Mouse (Mus musculus) CH12.LX (cell line): Measurements from ENCODE around the gene Tmem274. TPM values are rescaled to one million over a fixed set of nuclear protein-coding genes. Genes with fewer than 3 reads are reported as not detected.

ENCODE experiments used
- DNase-seq: peaks from one replicate; pipeline ENCODE4 v3.0.0-alpha.2; 2013; ENCODE audit errors: extremely low read depth
- H3K27ac ChIP-seq: 2 replicates; pipeline ENCODE4 v1.5.1; 2012; ENCODE audit warnings: low read depth, mild to moderate bottlenecking, control low read depth, moderate library complexity; ENCODE audit not compliant: insufficient read depth
- H3K27me3 ChIP-seq: replicated peaks from 2 replicates; pipeline ENCODE3; 2012; ENCODE audit warnings: inconsistent platforms
- H3K36me3 ChIP-seq, 2 experiments: replicated peaks in 1 of 2; 2 replicates each; pipeline versions ENCODE3 to v1.6.1; 2012; ENCODE audit warnings: inconsistent platforms in 1 of 2, low read length in 1 of 2, mild to moderate bottlenecking in 1 of 2, mixed read lengths in 1 of 2, moderate library complexity in 1 of 2; ENCODE audit not compliant: control insufficient read depth in 1 of 2, insufficient read depth in 1 of 2
- H3K4me1 ChIP-seq, 2 experiments: 2 replicates each; pipeline ENCODE4 v1.6.1; 2012; ENCODE audit warnings: inconsistent platforms in 1 of 2, moderate library complexity in 1 of 2; ENCODE audit not compliant: insufficient read depth in 2 of 2, control insufficient read depth in 1 of 2
- H3K4me2 ChIP-seq: 2 replicates; pipeline ENCODE4 v1.6.1; 2012; ENCODE audit warnings: low read depth, mild to moderate bottlenecking, control low read depth; ENCODE audit not compliant: poor library complexity, insufficient read depth, severe bottlenecking
- H3K4me3 ChIP-seq, 3 experiments: fragments of 150-350 bp in 1 of 3; sonication (generic) in 1 of 3; replicated peaks in 1 of 3; 2 replicates each; pipeline versions ENCODE3 to v1.5.1; 2011 to 2012; ENCODE audit warnings: low read depth in 2 of 3, low read length in 2 of 3, mild to moderate bottlenecking in 2 of 3, moderate library complexity in 2 of 3, control low read depth in 1 of 3, improper control_type of control experiment in 1 of 3, inconsistent platforms in 1 of 3, mixed read lengths in 1 of 3; ENCODE audit not compliant: poor library complexity in 1 of 3
- H3K79me2 ChIP-seq: replicated peaks from 2 replicates; pipeline ENCODE4 v1.6.1; 2012; ENCODE audit warnings: mild to moderate bottlenecking, moderate library complexity; ENCODE audit not compliant: control insufficient read depth, poor library complexity, insufficient read depth, severe bottlenecking; ENCODE audit errors: extremely low read depth
- H3K9ac ChIP-seq: 2 replicates; pipeline ENCODE4 v1.6.1; 2012; ENCODE audit warnings: low read depth, mild to moderate bottlenecking, control low read depth, moderate library complexity; ENCODE audit not compliant: insufficient read depth
- H3K9me3 ChIP-seq: replicated peaks from 2 replicates; pipeline ENCODE3; 2012; ENCODE audit warnings: low read length, inconsistent platforms, mixed read lengths
- BHLHE40 ChIP-seq: IDR thresholded peaks from 2 replicates; pipeline ENCODE4 v1.6.1; 2011; ENCODE audit warnings: mild to moderate bottlenecking, low read depth, low read length, improper control_type of control experiment
- CHD1 ChIP-seq: IDR thresholded peaks from 2 replicates; pipeline ENCODE4 v1.6.1; 2012; ENCODE audit warnings: low read depth, low read length, improper control_type of control experiment, inconsistent platforms
- CHD2 ChIP-seq: IDR thresholded peaks from 2 replicates; pipeline ENCODE4 v1.6.1; 2011; ENCODE audit warnings: low read length, improper control_type of control experiment
- CTCF ChIP-seq, 2 experiments: IDR thresholded peaks in 1 of 2; conservative IDR thresholded peaks in 1 of 2; 2 replicates each; pipeline ENCODE4 v1.5.1; 2011 to 2012; ENCODE audit warnings: low read depth in 2 of 2, low read length in 2 of 2, improper control_type of control experiment in 1 of 2, inconsistent platforms in 1 of 2, mild to moderate bottlenecking in 1 of 2, moderate library complexity in 1 of 2
- E2F4 ChIP-seq: IDR thresholded peaks from 2 replicates; pipeline ENCODE4 v1.6.1; 2011; ENCODE audit warnings: low read depth, low read length, improper control_type of control experiment; ENCODE audit not compliant: insufficient replicate concordance
- EP300 ChIP-seq: IDR thresholded peaks from 2 replicates; pipeline ENCODE4 v1.6.1; 2011; ENCODE audit warnings: low read length, improper control_type of control experiment
- ETS1 ChIP-seq: conservative IDR thresholded peaks from 2 replicates; pipeline ENCODE4 v1.6.1; 2012; ENCODE audit warnings: low read depth, mild to moderate bottlenecking, inconsistent platforms, low read length, improper control_type of control experiment, moderate library complexity
- GABPA ChIP-seq: IDR thresholded peaks from 2 replicates; pipeline ENCODE4 v1.6.1; 2012; ENCODE audit warnings: low read depth, low read length, improper control_type of control experiment, inconsistent platforms; ENCODE audit not compliant: insufficient replicate concordance
- HCFC1 ChIP-seq: IDR thresholded peaks from 2 replicates; pipeline ENCODE4 v1.6.1; 2012; ENCODE audit warnings: low read depth, mild to moderate bottlenecking, inconsistent platforms, low read length, improper control_type of control experiment
- IRF4 ChIP-seq: IDR thresholded peaks from 2 replicates; pipeline ENCODE4 v1.6.1; 2014; ENCODE audit warnings: low read depth, mild to moderate bottlenecking, inconsistent platforms, low read length, improper control_type of control experiment
- JUN ChIP-seq: IDR thresholded peaks from 2 replicates; pipeline ENCODE4 v1.6.1; 2011; ENCODE audit warnings: low read depth, mild to moderate bottlenecking, low read length, improper control_type of control experiment, moderate library complexity; ENCODE audit not compliant: insufficient read depth
- JUND ChIP-seq: conservative IDR thresholded peaks from 2 replicates; pipeline ENCODE4 v1.6.1; 2011; ENCODE audit warnings: low read depth, low read length, improper control_type of control experiment
- MAFK ChIP-seq: IDR thresholded peaks from 2 replicates; pipeline ENCODE4 v1.6.1; 2011; ENCODE audit warnings: low read length, improper control_type of control experiment; ENCODE audit not compliant: insufficient replicate concordance
- MAX ChIP-seq: IDR thresholded peaks from 2 replicates; pipeline ENCODE4 v1.6.1; 2011; ENCODE audit warnings: low read length, improper control_type of control experiment
- MAZ ChIP-seq: IDR thresholded peaks from 2 replicates; pipeline ENCODE4 v1.6.1; 2012; ENCODE audit warnings: low read depth, mild to moderate bottlenecking, inconsistent platforms, low read length, improper control_type of control experiment, moderate library complexity
- MXI1 ChIP-seq: IDR thresholded peaks from 2 replicates; pipeline ENCODE4 v1.6.1; 2011; ENCODE audit warnings: mild to moderate bottlenecking, low read depth, low read length, improper control_type of control experiment
- MYC ChIP-seq: IDR thresholded peaks from 2 replicates; pipeline ENCODE4 v1.6.1; 2011; ENCODE audit warnings: low read depth, mild to moderate bottlenecking, improper control_type of control experiment, low read length
- NELFE ChIP-seq: IDR thresholded peaks from 2 replicates; pipeline ENCODE4 v1.6.1; 2011; ENCODE audit warnings: low read depth, low read length, improper control_type of control experiment
- NRF1 ChIP-seq: IDR thresholded peaks from 2 replicates; pipeline ENCODE4 v1.6.1; 2014; ENCODE audit warnings: low read depth, mild to moderate bottlenecking, inconsistent platforms, low read length, improper control_type of control experiment, moderate library complexity
- POLR2A ChIP-seq: IDR thresholded peaks from 2 replicates; pipeline ENCODE4 v1.6.1; 2011; ENCODE audit warnings: low read depth, mild to moderate bottlenecking, improper control_type of control experiment, low read length
- POLR2AphosphoS2 ChIP-seq: IDR thresholded peaks from 2 replicates; pipeline ENCODE4 v1.6.1; 2011; ENCODE audit warnings: low read depth, low read length, improper control_type of control experiment
- RAD21 ChIP-seq: IDR thresholded peaks from 2 replicates; pipeline ENCODE4 v1.6.1; 2011; ENCODE audit warnings: low read depth, mild to moderate bottlenecking, low read length, improper control_type of control experiment, moderate library complexity
- RCOR1 ChIP-seq: conservative IDR thresholded peaks from 2 replicates; pipeline ENCODE4 v1.6.1; 2012; ENCODE audit warnings: low read depth, mild to moderate bottlenecking, inconsistent platforms, low read length, improper control_type of control experiment
- SIN3A ChIP-seq: IDR thresholded peaks from 2 replicates; pipeline ENCODE4 v1.6.1; 2012; ENCODE audit warnings: low read length, improper control_type of control experiment, inconsistent platforms
- SMC3 ChIP-seq: IDR thresholded peaks from 2 replicates; pipeline ENCODE4 v1.6.1; 2011; ENCODE audit warnings: low read depth, low read length, improper control_type of control experiment
- TCF12 ChIP-seq: IDR thresholded peaks from 2 replicates; pipeline ENCODE4 v1.6.1; 2014; ENCODE audit warnings: low read depth, mild to moderate bottlenecking, inconsistent platforms, low read length, improper control_type of control experiment
- UBTF ChIP-seq: IDR thresholded peaks from 2 replicates; pipeline ENCODE4 v1.6.1; 2012; ENCODE audit warnings: low read depth, mild to moderate bottlenecking, inconsistent platforms, low read length, improper control_type of control experiment, moderate library complexity
- USF1 ChIP-seq: IDR thresholded peaks from 2 replicates; pipeline ENCODE4 v1.6.1; 2014; ENCODE audit warnings: low read depth, mild to moderate bottlenecking, inconsistent platforms, low read length, improper control_type of control experiment
- USF2 ChIP-seq: conservative IDR thresholded peaks from 2 replicates; pipeline ENCODE4 v1.6.1; 2011; ENCODE audit warnings: low read depth, low read length, improper control_type of control experiment
- ZC3H11A ChIP-seq: IDR thresholded peaks from 2 replicates; pipeline ENCODE4 v1.6.1; 2012; ENCODE audit warnings: low read depth, mild to moderate bottlenecking, inconsistent platforms, low read length, improper control_type of control experiment
- ZKSCAN1 ChIP-seq: IDR thresholded peaks from 2 replicates; pipeline ENCODE4 v1.6.1; 2012; ENCODE audit warnings: low read depth, inconsistent platforms, low read length, improper control_type of control experiment, borderline replicate concordance
- ZMIZ1 ChIP-seq: IDR thresholded peaks from 2 replicates; pipeline ENCODE4 v1.6.1; 2012; ENCODE audit warnings: low read depth, mild to moderate bottlenecking, inconsistent platforms, low read length, improper control_type of control experiment
- dilution Hi-C: fragments of 300-500 bp; cut with MboI; formaldehyde crosslinking; loops from 2 replicates; pipeline ENCODE4 v1.14.3; 2020; ENCODE audit warnings: low sequenced_read_pairs; ENCODE audit not compliant: extremely low pct_unique_long_range_greater_than_20kb, extremely low pct_ligation_motif_present
- in situ Hi-C: fragments of 300-500 bp; cut with MboI; formaldehyde crosslinking; loops from 3 replicates; pipeline ENCODE4 v1.14.3; 2019; ENCODE audit warnings: low sequenced_read_pairs, low pct_ligation_motif_present, low pct_unique_long_range_greater_than_20kb, mixed read lengths
- polyA plus RNA-seq: library from polyadenylated mRNA; unstranded; fragments of >175 nt; gene quantifications from 2 replicates; pipeline ENCODE4 v1.2.1, GENCODE M21; 2012; ENCODE audit warnings: low read depth; ENCODE audit not compliant: insufficient read length
- total RNA-seq, 2 experiments: library from RNA; depleted of rRNA; stranded (reverse); fragments of 300-350 nt in 1 of 2; fragments of >200 nt in 1 of 2; gene quantifications; 2 replicates each; pipeline ENCODE4 v1.2.3; 2012 to 2014

Gene Tmem274
- total and polyA plus RNA-seq, 3 experiments, result not detected

GRCm38 (mm10) chr4:149515706-149516105 lies 38.5 kb downstream of the Tmem274 start:
- DNase-seq, result no peak
- Histone ChIP-seq H3K9me3 (peaks cover 2% of the 10 kb centered on the region), H3K4me3 (no peak overlapping the region), H3K4me1 (peaks cover 9 to 12% of the 10 kb centered on the region in 2 experiments), H3K27me3 (peaks cover 17% of the 10 kb centered on the region), H3K4me2 (no peak overlapping the region), H3K27ac (no peak overlapping the region), H3K9ac (no peak overlapping the region), H3K79me2 (no peaks in the 10 kb centered on the region), H3K36me3 (no peaks in the 10 kb centered on the region)
- TF ChIP-seq ETS1, result no peak
- TF ChIP-seq SMC3, result no peak
- TF ChIP-seq JUND, result no peak
- no peak for TF ChIP-seq TCF12
- no peak for TF ChIP-seq USF2
- TF ChIP-seq CHD2, result no peak
- no peak for TF ChIP-seq ZKSCAN1
- TF ChIP-seq GABPA, result no peak
- TF ChIP-seq MAX, result no peak
- no peak for TF ChIP-seq MAFK
- TF ChIP-seq POLR2AphosphoS2, result no peak
- TF ChIP-seq NELFE, result no peak
- TF ChIP-seq BHLHE40, result no peak
- no peak for TF ChIP-seq POLR2A
- dilution Hi-C loops, result no loop called here
- in situ Hi-C loops, result no loop called here

- peak; percentile 97 for DNase-seq
- Histone ChIP-seq H3K9me3 (peaks cover 2% of the 10 kb centered on the region), H3K27ac (no peak within 1 kb of the TSS), H3K9ac (peak within 1 kb of the TSS; percentile 61), H3K79me2 (no peaks in the 10 kb centered on the region), H3K36me3 (no peaks in the 10 kb centered on the region), H3K4me2 (peak within 1 kb of the TSS; percentile 96), H3K4me3 (peak within 1 kb of the TSS; percentile 49 to 66 (median 62)), H3K4me1 (peaks cover 9 to 12% of the 10 kb centered on the region in 2 experiments), H3K27me3 (peaks cover 28% of the 10 kb centered on the region)
- dilution Hi-C loops, result no loop called here
- in situ Hi-C loops, result no loop called here
- TF ChIP-seq EP300, result no peak
- TF ChIP-seq MYC, result no peak
- no peak for TF ChIP-seq MAX
- peak; percentile 20 for TF ChIP-seq HCFC1
- no peak for TF ChIP-seq USF1
- TF ChIP-seq ZC3H11A, result no peak
- TF ChIP-seq CHD2, result no peak
- 0 out of 2 replicates have a peak, but pooled peaks have one; percentile 36 for TF ChIP-seq TCF12
- no peak for TF ChIP-seq ZKSCAN1
- TF ChIP-seq JUND, result no peak
- 0 out of 2 replicates have a peak, but pooled peaks have one; percentile 35 for TF ChIP-seq E2F4
- no peak for TF ChIP-seq CHD1
- no peak for TF ChIP-seq JUN
- 0 out of 2 replicates have a peak, but pooled peaks have one; percentile 46 for TF ChIP-seq MAZ
- TF ChIP-seq UBTF, result peak; percentile 90
- peak; percentile 59 for TF ChIP-seq NRF1
- no peak for TF ChIP-seq SMC3
- TF ChIP-seq CTCF (conservative IDR thresholded peaks at IDR 0.05 in 1 of 2, IDR thresholded peaks at IDR 0.05 in 1 of 2; ENCODE audit: low read depth in 2 of 2, low read length in 2 of 2), result no peak
- TF ChIP-seq SIN3A, result no peak
- TF ChIP-seq POLR2AphosphoS2, result no peak
- TF ChIP-seq RAD21, result no peak
- TF ChIP-seq ZMIZ1, result peak; percentile 32; the same call in 1 of the 2 replicates
- TF ChIP-seq MAFK, result no peak
- peak; percentile 37; the same call in 1 of the 2 replicates for TF ChIP-seq POLR2A
- TF ChIP-seq MXI1, result peak; percentile 29; the same call in 1 of the 2 replicates
- no peak for TF ChIP-seq RCOR1
- TF ChIP-seq IRF4, result no peak
- TF ChIP-seq USF2, result no peak
Observed at GRCm38 (mm10) chr4:149517868-149518340, 40.7 kb downstream of the Tmem274 start, which contains the start of gene Ctnnbip1. TSS of gene Ctnnbip1 (plus strand) at chr4:149518236.
